Mouse (Mus musculus) kidney, adult 18-20 months (tissue): ENCODE measurements around the gene Slamf9.

Source experiments
- DNase-seq: peaks from one replicate; pipeline ENCODE4 v3.0.0; 2021

Slamf9 gene

DNA sequence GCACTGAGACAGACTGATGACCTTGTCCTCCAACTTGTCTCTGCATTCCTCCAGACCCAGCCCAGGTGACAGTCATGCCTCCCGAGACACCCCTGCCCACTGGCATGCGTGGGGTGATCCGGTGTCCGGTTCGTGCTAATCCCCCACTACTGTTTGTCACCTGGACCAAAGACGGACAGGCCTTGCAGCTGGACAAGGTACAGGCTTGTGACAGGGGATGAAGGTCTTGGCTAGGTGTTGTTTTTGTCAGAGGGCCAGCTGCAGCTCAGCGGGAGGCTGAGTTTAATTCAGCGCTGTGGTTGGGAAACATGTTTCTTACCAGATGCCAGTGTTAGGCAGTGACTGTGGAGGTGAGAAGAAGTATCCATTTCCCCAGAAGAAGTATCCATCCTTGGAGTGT lies 16.9 kb downstream of the Slamf9 start:
- no peak for DNase-seq

GRCm38 (mm10) chr1:172493516-172493915 lies 18.4 kb downstream of the Slamf9 start:
- DNase-seq = no peak

DNA sequence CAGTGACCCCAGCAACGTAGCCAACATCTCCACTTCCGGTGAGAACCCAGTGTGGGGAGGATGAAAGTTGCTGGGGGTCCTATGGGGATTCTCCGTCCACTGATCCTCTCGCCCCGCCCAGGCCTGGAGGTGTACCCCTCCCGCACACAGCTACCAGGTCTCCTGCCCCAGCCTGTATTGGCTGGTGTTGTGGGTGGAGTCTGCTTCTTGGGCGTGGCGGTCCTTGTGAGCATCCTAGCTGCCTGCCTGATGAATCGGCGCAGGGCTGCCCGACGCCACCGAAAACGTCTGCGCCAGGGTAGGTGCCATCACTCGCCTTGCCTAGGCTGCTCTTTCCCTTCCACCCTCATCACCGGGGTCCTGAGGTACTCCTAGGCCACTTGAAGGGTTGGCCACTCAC lies 20.9 kb downstream of the Slamf9 start:
- no peak for DNase-seq

- no peak for DNase-seq
Observed at GRCm38 (mm10) chr1:172497428-172497827, 22.3 kb downstream of the Slamf9 start.

DNA sequence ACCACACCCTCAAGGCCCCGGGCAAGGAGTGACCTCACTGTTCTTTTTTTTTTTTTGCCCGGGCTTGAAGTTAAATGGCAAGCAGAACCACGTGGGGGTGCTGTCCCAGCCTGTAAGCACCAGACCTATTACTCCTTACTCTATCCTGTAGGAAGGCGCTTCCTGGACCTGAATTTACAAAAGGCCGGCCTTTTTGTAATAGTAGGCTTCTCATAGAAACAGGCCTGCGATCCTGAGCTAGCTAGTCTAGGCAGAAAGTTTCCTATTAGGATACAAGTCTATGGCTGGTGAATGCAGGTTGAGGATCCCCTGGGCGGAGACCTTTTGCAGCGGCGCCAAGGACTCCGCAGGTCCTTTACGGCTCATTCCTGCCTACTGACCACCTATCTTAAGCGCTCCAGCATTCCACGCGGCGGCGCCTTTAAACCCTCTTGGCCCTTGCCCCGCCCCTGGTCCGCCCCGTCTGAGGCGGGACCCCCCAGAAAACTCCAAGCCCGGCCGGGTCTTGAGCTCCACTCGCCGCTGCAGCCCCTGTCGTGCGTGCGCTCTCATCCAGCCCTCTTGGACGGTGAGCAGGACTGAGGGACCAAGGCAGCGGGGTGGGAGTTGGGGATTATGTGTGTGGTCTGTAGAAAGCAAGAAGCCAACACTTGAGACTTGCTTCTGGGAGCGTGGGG lies 24.7 kb downstream of the Slamf9 start, which contains the start of gene Tagln2:
Gene Tagln2, plus strand, starts transcription at position 283 of the 677 bp plus-strand sequence.
- DNase-seq = peak; percentile 92

DNA sequence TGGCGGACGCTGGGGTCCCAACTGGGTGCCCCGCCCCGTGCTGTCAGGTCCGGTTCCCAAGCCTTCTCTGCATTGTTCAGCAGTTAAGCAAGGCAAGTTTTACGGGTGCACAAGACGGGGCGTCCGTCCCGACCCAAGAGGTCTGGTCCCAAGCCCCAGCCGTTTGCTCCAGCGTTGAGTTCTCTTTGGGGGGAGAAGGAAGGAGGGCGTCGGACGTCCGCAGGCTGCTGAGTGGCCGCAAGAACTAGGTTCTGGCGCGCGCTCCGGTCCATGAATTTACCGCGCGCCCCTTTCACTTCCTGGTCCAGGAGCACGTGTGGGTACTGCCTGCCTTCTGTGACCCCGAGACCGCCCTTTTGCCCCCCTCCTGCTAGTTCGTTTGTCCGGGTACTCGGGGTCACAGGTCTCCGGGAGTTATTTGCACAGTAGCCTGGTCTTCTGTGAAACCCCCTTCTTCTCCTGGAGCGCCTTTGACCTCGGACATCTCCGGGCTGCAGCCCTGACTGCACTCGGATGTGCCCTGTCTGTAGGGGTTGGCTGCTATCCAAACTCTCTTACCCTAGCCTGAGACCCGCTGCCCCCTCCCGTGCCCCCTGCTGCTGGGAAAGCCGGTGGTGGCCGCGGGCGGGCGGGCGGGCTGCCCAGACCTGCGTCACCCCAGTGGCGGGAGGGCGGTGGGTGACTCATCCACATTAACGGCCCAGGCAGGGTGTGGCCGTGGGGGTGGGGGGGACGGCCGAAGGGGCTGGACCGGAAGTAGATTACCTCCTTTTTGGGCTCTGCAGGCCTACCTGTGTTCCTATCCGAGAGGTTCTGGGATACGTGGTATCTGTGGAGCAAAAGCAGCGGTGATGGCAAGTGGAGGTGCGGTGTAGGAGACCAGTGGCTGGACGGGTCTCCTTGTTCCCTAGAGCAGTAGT lies 25.6 kb downstream of the Slamf9 start:
- peak; percentile 73 for DNase-seq

GRCm38 (mm10) chr1:172501371-172502144 lies 26.4 kb downstream of the Slamf9 start:
- peak; percentile 63 for DNase-seq

DNA sequence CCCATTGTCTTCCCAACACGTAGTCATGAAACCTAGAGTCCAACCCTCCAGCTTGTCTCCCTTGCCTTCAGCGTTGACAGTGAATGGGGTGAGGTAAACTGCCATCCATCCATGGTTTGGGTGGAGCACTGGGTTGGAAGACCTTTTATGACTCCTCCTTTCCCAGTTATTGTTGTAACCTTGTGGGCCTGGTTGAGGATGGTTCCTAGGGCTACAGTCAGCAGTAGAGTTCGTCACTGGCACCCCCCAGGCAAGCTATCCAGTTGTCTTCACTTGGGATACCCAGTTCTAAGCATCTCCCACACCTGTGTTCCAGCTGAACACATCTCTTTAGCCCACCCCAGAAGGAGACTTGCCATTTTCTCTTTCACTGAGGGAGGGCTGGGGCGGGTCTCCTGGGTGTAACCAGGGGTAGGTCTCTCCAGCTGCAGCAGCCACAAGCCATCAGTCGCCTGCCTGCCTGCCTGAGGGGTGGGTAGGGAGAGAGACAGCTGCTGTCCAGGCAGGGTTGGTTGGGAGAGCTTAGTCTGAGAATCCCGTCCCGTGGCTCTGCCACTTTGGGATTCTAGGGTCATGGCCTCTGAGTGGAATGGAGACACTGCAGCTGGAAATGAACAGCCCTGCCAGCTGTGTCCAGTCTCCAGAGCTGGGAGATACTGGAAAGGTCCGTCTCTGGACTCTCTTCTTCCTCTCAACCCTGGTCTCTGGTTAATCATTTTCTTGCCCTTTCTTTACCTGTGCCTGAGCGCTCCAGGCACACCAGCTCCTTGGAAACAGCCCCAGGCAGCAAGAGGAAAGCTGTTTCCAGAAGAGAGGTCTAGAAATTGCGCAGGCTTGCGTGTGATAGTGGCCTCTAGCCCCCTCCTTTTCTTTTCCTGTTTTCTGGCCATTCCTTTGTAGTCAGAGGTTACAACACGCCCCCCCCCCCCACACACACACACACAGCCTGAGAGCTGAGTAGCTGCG lies 27.3 kb downstream of the Slamf9 start:
- peak; percentile 67 for DNase-seq

GRCm38 (mm10) chr1:172503111-172503997 lies 28.2 kb downstream of the Slamf9 start:
- DNase-seq = peak; percentile 54

DNA sequence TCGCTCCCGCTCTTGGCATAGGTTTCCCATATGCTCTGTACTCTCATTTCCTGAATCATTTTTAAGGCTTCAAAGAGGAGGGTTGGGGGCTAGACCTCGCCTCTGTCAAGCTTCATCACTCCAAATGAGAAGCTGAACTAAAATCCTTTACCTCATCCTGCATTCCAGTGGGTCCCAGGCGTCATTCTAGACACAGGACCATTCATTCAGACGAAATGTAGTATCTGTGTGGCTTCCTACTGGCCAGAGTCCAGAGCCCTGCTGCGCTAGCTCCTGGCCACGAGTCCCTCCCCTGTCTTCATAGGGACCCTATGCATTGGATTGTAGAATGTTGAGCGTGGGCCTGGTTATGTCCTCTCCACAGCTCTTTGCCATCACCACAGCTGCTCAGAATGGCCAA lies 29.6 kb downstream of the Slamf9 start:
- DNase-seq = no peak

- no peak for DNase-seq
Observed at GRCm38 (mm10) chr1:172507001-172507400, 31.8 kb downstream of the Slamf9 start.

- no peak for DNase-seq
Observed at GRCm38 (mm10) chr1:172507701-172508100, 32.5 kb downstream of the Slamf9 start.

- no peak for DNase-seq
Observed at GRCm38 (mm10) chr1:172508172-172508571, 33.0 kb downstream of the Slamf9 start.

DNA sequence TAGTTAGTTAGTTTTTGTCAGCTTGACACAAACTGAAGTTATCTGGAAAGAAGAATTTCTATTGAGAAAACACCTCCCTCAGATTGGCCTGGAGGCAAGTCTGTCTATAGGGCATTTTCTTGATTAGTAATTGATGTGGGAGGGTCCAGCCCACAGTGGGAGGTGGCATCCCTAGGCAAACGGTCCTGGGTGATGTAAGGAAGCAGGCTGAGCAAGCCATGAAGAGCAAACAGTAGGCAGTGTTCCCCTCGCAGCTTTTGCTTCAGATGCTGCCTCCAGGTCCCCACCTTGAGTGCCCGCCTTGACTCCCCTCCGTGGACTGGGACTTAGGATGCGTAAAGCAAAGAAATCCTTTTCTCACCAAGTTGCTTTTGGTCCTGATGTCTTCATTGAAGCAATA lies 34.1 kb downstream of the Slamf9 start:
- no peak for DNase-seq

DNA sequence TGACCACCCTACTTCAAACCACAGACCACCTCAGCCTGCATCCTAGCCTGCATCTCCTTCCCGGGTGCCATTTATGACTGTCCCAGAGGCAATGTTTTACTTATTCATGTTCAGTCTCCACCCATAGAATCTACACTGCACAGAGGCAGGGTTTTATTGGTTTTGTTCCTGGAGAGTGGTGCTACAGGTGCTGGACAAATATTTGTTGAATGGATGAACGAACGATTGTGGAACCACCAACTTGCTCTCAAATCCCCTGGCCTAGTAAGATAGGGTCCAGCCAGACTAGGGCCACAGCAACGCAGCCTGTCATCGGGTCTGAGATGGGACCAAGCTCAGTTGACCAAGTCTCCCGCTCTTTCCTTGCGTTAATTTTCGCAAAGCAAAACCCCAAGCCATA lies 34.8 kb downstream of the Slamf9 start:
- DNase-seq = no peak

- peak; percentile 57 for DNase-seq
Observed at GRCm38 (mm10) chr1:172510421-172510972, 35.3 kb downstream of the Slamf9 start.

DNA sequence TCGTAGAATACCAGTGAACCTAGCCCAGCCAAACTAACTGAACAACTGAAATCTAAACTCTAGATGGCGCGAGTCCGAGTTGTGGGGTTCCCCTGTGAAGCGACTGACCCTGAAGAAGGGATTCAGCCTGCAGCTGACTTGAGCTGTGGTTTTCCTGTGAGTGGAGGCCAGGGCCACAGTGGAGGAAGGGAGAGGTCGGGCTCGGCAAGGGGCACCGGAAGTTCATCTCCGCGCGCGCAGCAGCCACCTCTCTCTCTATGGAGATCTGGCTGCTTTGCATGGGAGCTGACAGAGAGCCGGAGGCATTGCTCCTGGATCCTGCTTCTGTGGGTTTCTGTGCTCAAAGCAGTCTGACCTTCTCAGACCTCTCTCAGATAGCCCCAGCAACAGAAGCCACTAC lies 37.8 kb downstream of the Slamf9 start:
- peak; percentile 66 for DNase-seq

DNA sequence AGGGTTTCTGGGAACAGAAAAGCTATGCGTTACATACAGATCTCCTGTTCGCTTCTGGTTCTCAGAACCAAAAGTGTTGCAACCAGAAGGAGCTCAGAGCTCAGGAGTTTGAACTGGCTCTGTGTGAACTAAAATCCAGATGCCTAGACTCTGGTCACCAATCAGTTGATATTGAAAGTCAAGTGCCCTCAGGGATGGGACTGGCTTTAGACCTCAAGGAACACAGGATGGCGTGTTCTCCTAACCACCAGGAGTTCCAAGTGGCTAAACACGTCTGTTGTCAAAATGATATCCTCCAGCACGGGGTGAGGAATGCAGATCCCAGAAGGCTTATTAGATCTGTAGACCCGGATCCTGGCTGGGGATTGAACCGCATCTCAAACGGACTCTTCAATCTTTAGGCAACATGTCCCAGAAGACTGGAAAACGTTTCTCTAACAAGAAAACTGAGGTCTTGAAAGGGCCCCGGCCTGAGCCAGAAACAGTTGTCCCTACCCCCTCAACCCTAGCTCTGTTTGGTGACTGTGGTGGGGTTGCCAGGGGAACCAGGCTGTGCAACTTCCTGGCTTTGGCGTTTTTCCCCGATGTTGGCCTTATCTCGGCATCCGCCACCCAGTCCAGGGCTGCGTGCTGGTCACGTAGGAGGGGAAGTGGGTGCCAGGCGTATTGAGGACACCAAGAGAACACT lies 38.5 kb downstream of the Slamf9 start:
- no peak for DNase-seq

GRCm38 (mm10) chr1:172514213-172514529 lies 39.0 kb downstream of the Slamf9 start:
- DNase-seq = no peak
